Mouse (Mus musculus): ENCODE measurements around the gene Rgs16.

- peak; percentile 65; the same call in 1 of the 2 replicates for TF ChIP-seq CTCF (IDR thresholded peaks at IDR 0.05; ENCODE audit: extremely low read depth, insufficient read length, insufficient replicate concordance, low read depth, low read length)
- TF ChIP-seq POLR2A (IDR thresholded peaks at IDR 0.05; ENCODE audit: low read depth, low read length): peak; percentile 58; the same call in 1 of the 2 replicates
Observed at GRCm38 (mm10) chr1:153749211-153749801, 9.2 kb downstream of the Rgs16 start, which contains the start of gene Rnasel.

Data from small intestine, adult 2 months (tissue).